Mouse (Mus musculus) spleen, adult 2 months (tissue): ENCODE measurements around the gene Rpl14. TPM values are rescaled to one million over a fixed set of nuclear protein-coding genes. Genes with fewer than 3 reads are reported as not detected.
A peak's percentile ranks its signal among the peaks of the same experiment; 100 is the strongest.

Experiments used
- DNase-seq, 2 experiments: peaks; one replicate each; pipeline versions ENCODE4 v3.0.0 to v3.0.0-alpha.2; 2012 to 2021; ENCODE audit warnings: low spot score in 2 of 2, low read depth in 1 of 2
- H3K27ac ChIP-seq: fragments of 200-500 bp; 2 replicates; pipeline ENCODE4 v1.5.1; 2012; ENCODE audit warnings: low read length, inconsistent platforms; ENCODE audit not compliant: insufficient read depth
- H3K27me3 ChIP-seq: fragments of 200-500 bp; 2 replicates; pipeline ENCODE4 v1.6.1; 2012; ENCODE audit warnings: mild to moderate bottlenecking, moderate library complexity, low read length, inconsistent platforms; ENCODE audit not compliant: control insufficient read depth, insufficient read depth
- H3K36me3 ChIP-seq: fragments of 200-500 bp; 2 replicates; pipeline ENCODE4 v1.6.1; 2012; ENCODE audit warnings: mild to moderate bottlenecking, low read length, inconsistent platforms; ENCODE audit not compliant: control insufficient read depth, insufficient read depth
- H3K4me1 ChIP-seq: fragments of 200-500 bp; 2 replicates; pipeline ENCODE4 v1.6.1; 2011; ENCODE audit warnings: inconsistent platforms; ENCODE audit not compliant: control insufficient read depth, insufficient read depth, insufficient read length
- H3K4me3 ChIP-seq: fragments of 200-500 bp; 2 replicates; pipeline ENCODE4 v1.5.1; 2011; ENCODE audit warnings: mild to moderate bottlenecking, inconsistent platforms; ENCODE audit not compliant: insufficient read depth, insufficient read length; ENCODE audit errors: extremely low read depth
- CTCF ChIP-seq: fragments of 200-500 bp; IDR thresholded peaks from 2 replicates; pipeline ENCODE4 v1.5.1; 2011; ENCODE audit warnings: mild to moderate bottlenecking, inconsistent platforms; ENCODE audit not compliant: insufficient read depth, insufficient read length, insufficient replicate concordance; ENCODE audit errors: extremely low read depth
- POLR2A ChIP-seq: fragments of 200-500 bp; IDR thresholded peaks from 2 replicates; pipeline ENCODE4 v1.6.1; 2011; ENCODE audit warnings: low read depth, low read length, inconsistent platforms
- WGBS: fragments of 180-500 bp; shearing (Covaris S2); methylation state at CpG from one replicate; pipeline ENCODE4 v1.1.7; 2018; 5-methylcytosine and 5-hydroxymethylcytosine counted together
- polyA plus RNA-seq: library from polyadenylated mRNA; depleted of rRNA; stranded (reverse); fragments of >200 nt; gene quantifications from 2 replicates; pipeline ENCODE4 v1.2.3, GENCODE M21; 2012

Gene Rpl14
- polyA plus RNA-seq, 1 experiment = 353 TPM

GRCm38 (mm10) chr9:120570334-120570725, 914 bp upstream of the Rpl14 start:
- no peak for TF ChIP-seq CTCF
- no peak for TF ChIP-seq POLR2A
- peaks cover 15% of the 10 kb centered on the region for H3K36me3 ChIP-seq
- no peak for DNase-seq
- peaks cover 6% of the 10 kb centered on the region; the same call in 1 of the 2 replicates for H3K4me1 ChIP-seq
- 34% methylated on average over 2 of the region's 2 CpGs for WGBS
- no peak overlapping the region for H3K27ac ChIP-seq
- no peaks in the 10 kb centered on the region for H3K27me3 ChIP-seq
- no peak overlapping the region for H3K4me3 ChIP-seq

DNA sequence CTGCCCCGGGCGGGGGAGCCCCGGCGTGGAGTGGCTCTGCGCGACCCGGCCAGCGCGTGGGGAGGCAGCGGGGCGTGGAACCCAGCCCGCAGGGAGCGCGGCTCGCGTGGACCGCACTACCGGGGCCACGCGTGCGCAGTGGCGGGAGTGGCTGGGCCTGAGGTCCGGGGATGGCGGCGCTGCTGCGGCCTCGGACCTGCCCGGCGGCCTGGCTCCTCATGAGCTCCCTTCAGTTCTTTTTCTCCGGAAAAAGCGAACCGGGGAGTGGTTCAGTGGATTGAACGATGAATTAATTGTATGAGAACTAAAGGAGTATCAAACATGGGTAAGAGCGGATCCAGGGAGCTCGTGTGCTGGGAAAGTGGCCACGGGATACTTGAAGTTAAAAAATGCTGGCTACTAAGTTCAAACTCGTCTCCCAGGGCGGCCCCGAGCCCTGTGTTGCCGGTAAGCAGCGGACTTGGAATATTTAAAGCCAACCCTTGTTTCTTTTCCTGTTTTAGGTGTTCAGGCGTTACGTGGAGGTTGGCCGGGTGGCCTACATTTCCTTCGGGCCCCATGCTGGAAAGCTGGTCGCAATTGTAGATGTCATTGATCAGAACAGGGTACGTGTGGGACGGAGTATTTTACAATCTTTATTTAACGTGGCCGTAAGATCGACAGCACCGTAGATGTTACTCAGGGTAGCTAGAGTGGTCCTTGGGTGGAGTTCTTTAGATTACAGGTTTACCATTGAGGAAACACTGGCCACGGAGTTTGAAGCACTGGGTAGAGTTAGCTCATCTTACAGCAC, 545 bp downstream of the Rpl14 start:
- DNase-seq = no peak
- Histone ChIP-seq H3K4me1 (peaks cover 6% of the 10 kb centered on the region; the same call in 1 of the 2 replicates), H3K36me3 (peaks cover 16% of the 10 kb centered on the region), H3K27ac (peak overlapping the region; percentile 85), H3K4me3 (peak overlapping the region; percentile 84), H3K27me3 (no peaks in the 10 kb centered on the region)
- TF ChIP-seq CTCF = no peak
- under 1% methylated on average over 53 of the region's 53 CpGs for WGBS

DNA sequence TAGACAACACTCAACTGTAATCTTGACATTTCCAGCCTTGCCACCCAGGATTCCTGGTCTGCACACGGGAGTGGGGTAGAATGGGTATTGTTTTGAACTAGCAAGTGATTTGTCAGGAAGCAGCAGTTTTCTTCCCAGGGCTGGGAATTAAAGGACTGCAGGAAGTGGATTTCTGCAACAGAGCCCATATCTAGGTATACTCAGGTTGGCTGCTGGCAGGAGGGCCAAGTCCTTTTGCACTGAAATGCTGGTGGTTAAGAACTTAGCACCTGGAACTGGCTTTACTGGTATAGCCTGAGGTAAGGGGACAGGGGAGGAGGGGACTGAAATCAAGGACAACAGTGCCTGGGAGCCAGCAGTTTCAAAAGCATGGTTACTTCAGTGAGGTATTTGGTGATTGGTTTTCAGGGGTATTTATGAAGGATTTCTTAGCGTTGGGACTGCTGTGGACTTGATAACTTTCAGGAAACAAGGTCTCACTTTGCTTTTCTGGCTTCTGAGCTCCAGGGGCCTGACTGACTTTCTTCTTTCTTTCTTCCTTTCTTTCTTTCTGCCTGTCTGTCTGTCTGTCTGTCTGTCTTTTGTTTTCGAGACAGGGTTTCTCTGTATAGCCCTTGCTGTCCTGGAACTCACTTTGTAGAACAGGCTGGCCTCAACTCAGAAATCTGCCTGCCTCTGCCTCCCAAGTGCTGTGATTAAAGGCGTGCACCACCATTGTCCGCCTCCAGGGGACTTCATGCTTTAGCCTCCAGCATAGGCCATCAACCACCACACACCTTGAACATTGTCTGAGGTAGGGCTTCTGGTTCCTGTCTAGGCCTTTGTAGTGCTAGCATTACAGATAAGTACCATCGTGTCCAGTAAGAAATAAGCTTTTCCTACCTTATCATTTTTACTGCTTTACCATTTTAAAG, 4.8 kb downstream of the Rpl14 start:
- 80% methylated on average over 6 of the region's 6 CpGs for WGBS
- no peak overlapping the region for H3K27ac ChIP-seq
- no peak overlapping the region for H3K4me3 ChIP-seq
- H3K36me3 ChIP-seq = peaks cover 16% of the 10 kb centered on the region
- no peak for TF ChIP-seq POLR2A
- no peak for TF ChIP-seq CTCF
- peaks cover 6% of the 10 kb centered on the region; the same call in 1 of the 2 replicates for H3K4me1 ChIP-seq
- DNase-seq = no peak
- H3K27me3 ChIP-seq = no peaks in the 10 kb centered on the region

DNA sequence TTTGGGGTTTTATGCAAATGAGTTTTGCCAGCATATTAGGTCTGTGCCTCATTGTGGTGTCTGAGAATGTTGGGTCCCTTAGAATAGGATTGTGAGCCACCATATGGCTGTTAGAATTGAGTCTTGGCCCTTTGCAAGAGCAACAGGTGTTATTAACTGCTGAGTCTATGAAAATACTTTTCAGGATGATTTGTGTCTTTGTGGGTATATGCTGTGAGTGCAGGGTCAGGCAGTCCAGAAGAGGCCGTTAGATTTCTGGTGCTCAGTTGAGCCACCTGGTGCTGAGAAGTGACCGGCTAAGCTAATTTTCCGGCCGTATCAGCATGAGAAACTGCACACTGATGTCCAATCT, 5.4 kb downstream of the Rpl14 start:
- H3K27ac ChIP-seq = no peak overlapping the region
- no peak overlapping the region for H3K4me3 ChIP-seq
- WGBS = 8% methylated on average over 4 of the region's 4 CpGs
- no peak for DNase-seq
- no peak for TF ChIP-seq POLR2A
- no peak for TF ChIP-seq CTCF
- H3K27me3 ChIP-seq = no peaks in the 10 kb centered on the region
- peaks cover 16% of the 10 kb centered on the region for H3K36me3 ChIP-seq
- H3K4me1 ChIP-seq = peaks cover 6% of the 10 kb centered on the region; the same call in 1 of the 2 replicates

DNA sequence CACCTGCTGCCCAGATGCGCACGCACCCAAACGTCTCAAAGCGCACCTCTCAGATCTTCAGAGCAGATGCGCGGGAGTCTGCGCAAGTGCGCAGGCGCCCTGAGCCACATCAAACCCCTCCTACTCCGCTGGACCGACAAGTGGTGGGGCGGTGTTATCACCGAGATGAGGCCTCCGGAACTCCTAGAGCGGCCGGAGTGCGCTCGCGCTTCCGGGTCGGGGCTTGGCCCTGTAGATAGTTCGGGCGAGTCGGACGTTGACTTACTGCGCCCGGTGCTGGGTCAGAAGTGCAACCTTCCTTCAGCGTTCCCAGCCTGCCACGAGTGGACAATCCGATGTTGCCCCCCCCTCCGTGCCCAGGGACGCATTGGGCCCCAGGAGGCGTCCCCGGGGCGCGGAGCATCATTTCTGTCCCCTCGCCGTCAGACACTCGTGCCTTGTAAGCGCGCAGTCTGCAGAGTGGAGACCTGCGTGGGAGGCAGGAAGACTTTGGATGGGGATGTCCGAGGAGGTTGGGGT, 5.9 kb downstream of the Rpl14 start:
- H3K36me3 ChIP-seq = peaks cover 16% of the 10 kb centered on the region
- H3K27ac ChIP-seq = peak overlapping the region; percentile 87
- TF ChIP-seq POLR2A = peak; percentile 92
- TF ChIP-seq CTCF = no peak
- H3K4me1 ChIP-seq = peaks cover 5% of the 10 kb centered on the region; the same call in 1 of the 2 replicates
- peak; percentile 89 to 93 for DNase-seq
- H3K4me3 ChIP-seq = peak overlapping the region; percentile 81
- no peaks in the 10 kb centered on the region for H3K27me3 ChIP-seq
- 0% methylated on average over 43 of the region's 43 CpGs for WGBS

- Histone ChIP-seq H3K4me1 (peaks cover 3% of the 10 kb centered on the region), H3K27me3 (no peaks in the 10 kb centered on the region), H3K36me3 (peaks cover 16% of the 10 kb centered on the region), H3K27ac (peak overlapping the region; percentile 87), H3K4me3 (peak overlapping the region; percentile 81)
- TF ChIP-seq CTCF = no peak
- TF ChIP-seq POLR2A = no peak
- WGBS = 32% methylated on average over 12 of the region's 12 CpGs
- no peak for DNase-seq
These were observed 6.6 kb downstream of the Rpl14 start for GRCm38 (mm10) chr9:120577706-120578405.
